Mouse (Mus musculus) layer of hippocampus, postnatal 14 days (tissue): ENCODE results near the gene Camk2b. TPM values are rescaled to one million over a fixed set of nuclear protein-coding genes. Genes with fewer than 3 reads are reported as not detected.
"Not testable (repeated sequence)": the region's sequence is repeated elsewhere in the genome, so short reads cannot be mapped to it uniquely, and the experiment has no call there.

Experiments used
- DNase-seq, 2 experiments: peaks; one replicate each; pipeline ENCODE4 v3.0.0; 2021 to 2022; ENCODE audit warnings: low spot score in 2 of 2, mixed read lengths in 1 of 2
- long read RNA-seq, 2 experiments: library from polyadenylated mRNA; stranded (forward); transcript quantifications; one replicate each; pipeline ENCODE4 v2.0.0; 2021
- total RNA-seq, 2 experiments: library from RNA; stranded (reverse); gene quantifications; 2 replicates each; pipeline ENCODE4 v1.2.3; 2021

The Camk2b gene
- 1,000 to 10,000 TPM in 1 of 2 experiments, 100 to 1,000 TPM in 1; 997 to 1,016 TPM for total RNA-seq
- long read RNA-seq, experiment 1, full-length matches to known transcripts = 213 of 733 reads
- long read RNA-seq, experiment 1, partial matches to known transcripts = 213 of 733 reads
- long read RNA-seq, experiment 1, other reads (novel, unspliced or antisense) = 307 of 733 reads
- long read RNA-seq, experiment 2, full-length matches to known transcripts = 250 of 761 reads
- long read RNA-seq, experiment 2, partial matches to known transcripts = 182 of 761 reads
- long read RNA-seq, experiment 2, other reads (novel, unspliced or antisense) = 329 of 761 reads

GRCm38 (mm10) chr11:6066176-6066575 lies at the start of gene Camk2b:
TSS of gene Camk2b (minus strand) at chr11:6066362.
- DNase-seq = no peak

GRCm38 (mm10) chr11:6111734-6112484 lies 45.7 kb upstream of the Camk2b start:
- no peak for DNase-seq

GRCm38 (mm10) chr11:6109990-6110389 lies 43.8 kb upstream of the Camk2b start:
- DNase-seq = peak; percentile 68 to 89

- no peak for DNase-seq
Measured at GRCm38 (mm10) chr11:6108296-6108695, 42.1 kb upstream of the Camk2b start.

GRCm38 (mm10) chr11:6107722-6108121 lies 41.6 kb upstream of the Camk2b start:
- no peak for DNase-seq

GRCm38 (mm10) chr11:6104734-6105133 lies 38.6 kb upstream of the Camk2b start:
- peak; percentile 68 to 85 for DNase-seq

GRCm38 (mm10) chr11:6096637-6097036 lies 30.5 kb upstream of the Camk2b start:
- DNase-seq = not testable (repeated sequence)

GRCm38 (mm10) chr11:6086991-6087390 lies 20.8 kb upstream of the Camk2b start:
- peak; percentile 56 to 75 for DNase-seq

- no peak for DNase-seq
Measured at GRCm38 (mm10) chr11:6078737-6079136, 12.6 kb upstream of the Camk2b start.

- DNase-seq = no peak
Measured at GRCm38 (mm10) chr11:6075618-6076066, 9.5 kb upstream of the Camk2b start.

- peak in 1 of 2 experiments; percentile 55 for DNase-seq
Measured at GRCm38 (mm10) chr11:6068181-6068957, 2.2 kb upstream of the Camk2b start.

- DNase-seq = no peak
Measured at GRCm38 (mm10) chr11:6067160-6067559, 998 bp upstream of the Camk2b start.

- peak; percentile 65 to 72 for DNase-seq
Measured at GRCm38 (mm10) chr11:6065551-6066121, 526 bp downstream of the Camk2b start.

GRCm38 (mm10) chr11:6065046-6065521 lies 1.1 kb downstream of the Camk2b start:
- no peak for DNase-seq

- DNase-seq = peak; percentile 44 to 49
Measured at GRCm38 (mm10) chr11:6064215-6065045, 1.7 kb downstream of the Camk2b start.

- DNase-seq = no peak
Measured at GRCm38 (mm10) chr11:6063501-6064214, 2.5 kb downstream of the Camk2b start.

- DNase-seq = no peak
Measured at GRCm38 (mm10) chr11:6063065-6063464, 3.1 kb downstream of the Camk2b start.

- DNase-seq = no peak
Measured at GRCm38 (mm10) chr11:6062329-6062728, 3.8 kb downstream of the Camk2b start.

- no peak for DNase-seq
Measured at GRCm38 (mm10) chr11:6061891-6062290, 4.3 kb downstream of the Camk2b start.
